Mouse (Mus musculus): ENCODE measurements around the gene Rsph3a. TPM values are rescaled to one million over a fixed set of nuclear protein-coding genes. Genes with fewer than 3 reads are reported as not detected.
"Not testable (repeated sequence)": the region's sequence is repeated elsewhere in the genome, so short reads cannot be mapped to it uniquely, and the experiment has no call there.

Gene Rsph3a
- polyA plus RNA-seq, 1 experiment, result 41.1 TPM

GRCm38 (mm10) chr17:7927582-7928535, 17.6 kb upstream of the Rsph3a start:
- TF ChIP-seq POLR2A (IDR thresholded peaks at IDR 0.05; ENCODE audit: low read depth, low read length), result no peak
- TF ChIP-seq CTCF (IDR thresholded peaks at IDR 0.05; ENCODE audit: borderline replicate concordance, insufficient read depth, low read length), result no peak
- H3K4me3 ChIP-seq (ENCODE audit: insufficient read depth, low read length), result no peak overlapping the region
- no peak overlapping the region for H3K27ac ChIP-seq (ENCODE audit: insufficient read depth, low read length)
- H3K4me1 ChIP-seq (ENCODE audit: control insufficient read depth, insufficient read depth, low read length), result peaks cover 5% of the 10 kb centered on the region

GRCm38 (mm10) chr17:7928662-7929061, 16.8 kb upstream of the Rsph3a start:
- H3K27ac ChIP-seq (ENCODE audit: insufficient read depth, low read length), result no peak overlapping the region
- TF ChIP-seq CTCF (IDR thresholded peaks at IDR 0.05; ENCODE audit: borderline replicate concordance, insufficient read depth, low read length), result no peak
- no peak for TF ChIP-seq POLR2A (IDR thresholded peaks at IDR 0.05; ENCODE audit: low read depth, low read length)
- H3K4me3 ChIP-seq (ENCODE audit: insufficient read depth, low read length), result no peak overlapping the region
- peaks cover 5% of the 10 kb centered on the region for H3K4me1 ChIP-seq (ENCODE audit: control insufficient read depth, insufficient read depth, low read length)

GRCm38 (mm10) chr17:7929279-7929678, 16.1 kb upstream of the Rsph3a start:
- TF ChIP-seq POLR2A (IDR thresholded peaks at IDR 0.05; ENCODE audit: low read depth, low read length) (no peak), CTCF (IDR thresholded peaks at IDR 0.05; ENCODE audit: borderline replicate concordance, insufficient read depth, low read length) (no peak)
- H3K4me3 ChIP-seq (ENCODE audit: insufficient read depth, low read length), result no peak overlapping the region
- peaks cover 5% of the 10 kb centered on the region for H3K4me1 ChIP-seq (ENCODE audit: control insufficient read depth, insufficient read depth, low read length)
- H3K27ac ChIP-seq (ENCODE audit: insufficient read depth, low read length), result no peak overlapping the region

GRCm38 (mm10) chr17:7931096-7931990, 14.1 kb upstream of the Rsph3a start:
- H3K27ac ChIP-seq (ENCODE audit: insufficient read depth, low read length), result no peak overlapping the region
- no peak overlapping the region for H3K4me3 ChIP-seq (ENCODE audit: insufficient read depth, low read length)
- TF ChIP-seq POLR2A (IDR thresholded peaks at IDR 0.05; ENCODE audit: low read depth, low read length) (no peak), CTCF (IDR thresholded peaks at IDR 0.05; ENCODE audit: borderline replicate concordance, insufficient read depth, low read length) (no peak)
- peaks cover 5% of the 10 kb centered on the region for H3K4me1 ChIP-seq (ENCODE audit: control insufficient read depth, insufficient read depth, low read length)

- H3K4me3 ChIP-seq (ENCODE audit: insufficient read depth, low read length); H3K27ac ChIP-seq (ENCODE audit: insufficient read depth, low read length); H3K4me1 ChIP-seq (ENCODE audit: control insufficient read depth, insufficient read depth, low read length): not testable (repeated sequence)
Observed at GRCm38 (mm10) chr17:7932121-7932520, 13.3 kb upstream of the Rsph3a start.

GRCm38 (mm10) chr17:7939640-7940039, 5.8 kb upstream of the Rsph3a start:
- H3K4me1 ChIP-seq (ENCODE audit: control insufficient read depth, insufficient read depth, low read length), result no peaks in the 10 kb centered on the region; the same call in 1 of the 2 replicates

GRCm38 (mm10) chr17:7946053-7946627, 726 bp downstream of the Rsph3a start:
- H3K4me3 ChIP-seq (ENCODE audit: insufficient read depth, low read length), result peak overlapping the region; percentile 49
- H3K27ac ChIP-seq (ENCODE audit: insufficient read depth, low read length); H3K4me1 ChIP-seq (ENCODE audit: control insufficient read depth, insufficient read depth, low read length): not testable (repeated sequence)

More at GRCm38 (mm10) chr17:7939640-7940039, 5.8 kb upstream of the Rsph3a start:
- TF ChIP-seq CTCF (IDR thresholded peaks at IDR 0.05; ENCODE audit: borderline replicate concordance, insufficient read depth, low read length), result peak; percentile 32; the same call in 1 of the 2 replicates
- no peak for TF ChIP-seq POLR2A (IDR thresholded peaks at IDR 0.05; ENCODE audit: low read depth, low read length)
- Histone ChIP-seq H3K27ac (ENCODE audit: insufficient read depth, low read length) (no peak overlapping the region), H3K4me3 (ENCODE audit: insufficient read depth, low read length) (no peak overlapping the region)

GRCm38 (mm10) chr17:7951333-7951732, 5.9 kb downstream of the Rsph3a start:
- not testable (repeated sequence) for H3K4me3 ChIP-seq (ENCODE audit: insufficient read depth, low read length); H3K27ac ChIP-seq (ENCODE audit: insufficient read depth, low read length); H3K4me1 ChIP-seq (ENCODE audit: control insufficient read depth, insufficient read depth, low read length)

- H3K4me1 ChIP-seq (ENCODE audit: control insufficient read depth, insufficient read depth, low read length); H3K4me3 ChIP-seq (ENCODE audit: insufficient read depth, low read length); H3K27ac ChIP-seq (ENCODE audit: insufficient read depth, low read length): not testable (repeated sequence)
Observed at GRCm38 (mm10) chr17:7957242-7957641, 11.8 kb downstream of the Rsph3a start.

- H3K4me3 ChIP-seq (ENCODE audit: insufficient read depth, low read length); H3K27ac ChIP-seq (ENCODE audit: insufficient read depth, low read length); H3K4me1 ChIP-seq (ENCODE audit: control insufficient read depth, insufficient read depth, low read length): not testable (repeated sequence)
Observed at GRCm38 (mm10) chr17:7963333-7963732, 17.9 kb downstream of the Rsph3a start.

- H3K4me3 ChIP-seq (ENCODE audit: insufficient read depth, low read length); H3K4me1 ChIP-seq (ENCODE audit: control insufficient read depth, insufficient read depth, low read length); H3K27ac ChIP-seq (ENCODE audit: insufficient read depth, low read length): not testable (repeated sequence)
Observed at GRCm38 (mm10) chr17:7964398-7964797, 19.0 kb downstream of the Rsph3a start.

- H3K4me1 ChIP-seq (ENCODE audit: control insufficient read depth, insufficient read depth, low read length); H3K27ac ChIP-seq (ENCODE audit: insufficient read depth, low read length); H3K4me3 ChIP-seq (ENCODE audit: insufficient read depth, low read length): not testable (repeated sequence)
Observed at GRCm38 (mm10) chr17:7968490-7968889, 23.1 kb downstream of the Rsph3a start.

GRCm38 (mm10) chr17:7969782-7970181, 24.4 kb downstream of the Rsph3a start:
- not testable (repeated sequence) for H3K27ac ChIP-seq (ENCODE audit: insufficient read depth, low read length); H3K4me1 ChIP-seq (ENCODE audit: control insufficient read depth, insufficient read depth, low read length); H3K4me3 ChIP-seq (ENCODE audit: insufficient read depth, low read length)

GRCm38 (mm10) chr17:7983484-7983883, 38.1 kb downstream of the Rsph3a start:
- not testable (repeated sequence) for H3K27ac ChIP-seq (ENCODE audit: insufficient read depth, low read length); H3K4me1 ChIP-seq (ENCODE audit: control insufficient read depth, insufficient read depth, low read length); H3K4me3 ChIP-seq (ENCODE audit: insufficient read depth, low read length)

Data from embryonic fibroblast, embryonic 13.5 days (primary cell).